20 mouse cellular contexts compared by ENCODE assay signal in genomic region chr8:3451992-3452391, GRCm38 (mm10). TPM values are rescaled to one million over a fixed set of nuclear protein-coding genes. Genes with fewer than 3 reads are reported as not detected.
"Had no signal": no experiment of that assay in that cellular context is flagged by ENCODE, and none has a peak within 500 bp of the region (broad histone marks: within the 10 kb centered on the region; RNA-seq: fewer than 3 reads in every experiment).

No protein-coding gene starts in this region.

- H3K27ac ChIP-seq: limb, embryonic 15.5 days; liver, embryonic 12.5 days; midbrain, embryonic 12.5 days; neural tube, embryonic 13.5 days had no signal

- H3K9me3 ChIP-seq: limb, embryonic 15.5 days; liver, embryonic 12.5 days; midbrain, embryonic 12.5 days; neural tube, embryonic 13.5 days had no signal

- DNase-seq: layer of hippocampus, adult 9-11 months; layer of hippocampus, postnatal 36 days; lung, embryonic 14.5 days; lung, postnatal 14 days; retina, postnatal 1 day; right cerebral cortex, postnatal 4 days; spleen, adult 18-20 months; thymus, adult 18-20 months; thymus, postnatal 14 days had no signal

- H3K27me3 ChIP-seq: limb, embryonic 15.5 days; liver, embryonic 12.5 days; midbrain, embryonic 12.5 days; neural tube, embryonic 13.5 days had no signal

- H3K4me2 ChIP-seq: limb, embryonic 15.5 days; liver, embryonic 12.5 days; lung, embryonic 14.5 days; midbrain, embryonic 12.5 days; neural tube, embryonic 13.5 days had no signal

- H3K9ac ChIP-seq: limb, embryonic 15.5 days; liver, embryonic 12.5 days; lung, embryonic 14.5 days; midbrain, embryonic 12.5 days; neural tube, embryonic 13.5 days had no signal

- H3K4me1 ChIP-seq: limb, embryonic 15.5 days; liver, embryonic 12.5 days; midbrain, embryonic 12.5 days; neural tube, embryonic 13.5 days had no signal

- H3K4me3 ChIP-seq: limb, embryonic 15.5 days; liver, embryonic 12.5 days; midbrain, embryonic 12.5 days; neural tube, embryonic 13.5 days had no signal

- ATAC-seq: intestine, embryonic 16.5 days; liver, embryonic 12.5 days; midbrain, embryonic 16.5 days had no signal

RNA-seq across cellular contexts. Expression of gene Tex45, which starts 18.7 kb away (rescaled TPM):
- total RNA-seq: left cerebral cortex, postnatal 25 days; megakaryocyte-erythroid progenitor cell, adult 5-6 weeks had no signal
- polyA plus RNA-seq: intestine, embryonic 16.5 days; limb, embryonic 11.5 days; limb, embryonic 15.5 days; liver, embryonic 12.5 days; liver, embryonic 16.5 days; lung, embryonic 14.5 days; stomach, embryonic 14.5 days had no signal
